Mouse (Mus musculus) CH12.LX (cell line): ENCODE measurements around the gene Cx3cl1. TPM values are rescaled to one million over a fixed set of nuclear protein-coding genes. Genes with fewer than 3 reads are reported as not detected.

ENCODE experiments used
- DNase-seq: peaks from one replicate; pipeline ENCODE4 v3.0.0-alpha.2; 2013; ENCODE audit errors: extremely low read depth
- H3K27ac ChIP-seq: 2 replicates; pipeline ENCODE4 v1.5.1; 2012; ENCODE audit warnings: low read depth, mild to moderate bottlenecking, control low read depth, moderate library complexity; ENCODE audit not compliant: insufficient read depth
- H3K27me3 ChIP-seq: replicated peaks from 2 replicates; pipeline ENCODE3; 2012; ENCODE audit warnings: inconsistent platforms
- H3K36me3 ChIP-seq, 2 experiments: replicated peaks in 1 of 2; 2 replicates each; pipeline versions ENCODE3 to v1.6.1; 2012; ENCODE audit warnings: inconsistent platforms in 1 of 2, low read length in 1 of 2, mild to moderate bottlenecking in 1 of 2, mixed read lengths in 1 of 2, moderate library complexity in 1 of 2; ENCODE audit not compliant: control insufficient read depth in 1 of 2, insufficient read depth in 1 of 2
- H3K4me1 ChIP-seq, 2 experiments: 2 replicates each; pipeline ENCODE4 v1.6.1; 2012; ENCODE audit warnings: inconsistent platforms in 1 of 2, moderate library complexity in 1 of 2; ENCODE audit not compliant: insufficient read depth in 2 of 2, control insufficient read depth in 1 of 2
- H3K4me2 ChIP-seq: 2 replicates; pipeline ENCODE4 v1.6.1; 2012; ENCODE audit warnings: low read depth, mild to moderate bottlenecking, control low read depth; ENCODE audit not compliant: poor library complexity, insufficient read depth, severe bottlenecking
- H3K4me3 ChIP-seq, 3 experiments: fragments of 150-350 bp in 1 of 3; sonication (generic) in 1 of 3; replicated peaks in 1 of 3; 2 replicates each; pipeline versions ENCODE3 to v1.5.1; 2011 to 2012; ENCODE audit warnings: low read depth in 2 of 3, low read length in 2 of 3, mild to moderate bottlenecking in 2 of 3, moderate library complexity in 2 of 3, control low read depth in 1 of 3, improper control_type of control experiment in 1 of 3, inconsistent platforms in 1 of 3, mixed read lengths in 1 of 3; ENCODE audit not compliant: poor library complexity in 1 of 3
- H3K79me2 ChIP-seq: replicated peaks from 2 replicates; pipeline ENCODE4 v1.6.1; 2012; ENCODE audit warnings: mild to moderate bottlenecking, moderate library complexity; ENCODE audit not compliant: control insufficient read depth, poor library complexity, insufficient read depth, severe bottlenecking; ENCODE audit errors: extremely low read depth
- H3K9ac ChIP-seq: 2 replicates; pipeline ENCODE4 v1.6.1; 2012; ENCODE audit warnings: low read depth, mild to moderate bottlenecking, control low read depth, moderate library complexity; ENCODE audit not compliant: insufficient read depth
- H3K9me3 ChIP-seq: replicated peaks from 2 replicates; pipeline ENCODE3; 2012; ENCODE audit warnings: low read length, inconsistent platforms, mixed read lengths
- BHLHE40 ChIP-seq: IDR thresholded peaks from 2 replicates; pipeline ENCODE4 v1.6.1; 2011; ENCODE audit warnings: mild to moderate bottlenecking, low read depth, low read length, improper control_type of control experiment
- CHD1 ChIP-seq: IDR thresholded peaks from 2 replicates; pipeline ENCODE4 v1.6.1; 2012; ENCODE audit warnings: low read depth, low read length, improper control_type of control experiment, inconsistent platforms
- CHD2 ChIP-seq: IDR thresholded peaks from 2 replicates; pipeline ENCODE4 v1.6.1; 2011; ENCODE audit warnings: low read length, improper control_type of control experiment
- E2F4 ChIP-seq: IDR thresholded peaks from 2 replicates; pipeline ENCODE4 v1.6.1; 2011; ENCODE audit warnings: low read depth, low read length, improper control_type of control experiment; ENCODE audit not compliant: insufficient replicate concordance
- ELF1 ChIP-seq: IDR thresholded peaks from 2 replicates; pipeline ENCODE4 v1.6.1; 2014; ENCODE audit warnings: low read depth, mild to moderate bottlenecking, inconsistent platforms, low read length, improper control_type of control experiment
- EP300 ChIP-seq: IDR thresholded peaks from 2 replicates; pipeline ENCODE4 v1.6.1; 2011; ENCODE audit warnings: low read length, improper control_type of control experiment
- ETS1 ChIP-seq: conservative IDR thresholded peaks from 2 replicates; pipeline ENCODE4 v1.6.1; 2012; ENCODE audit warnings: low read depth, mild to moderate bottlenecking, inconsistent platforms, low read length, improper control_type of control experiment, moderate library complexity
- JUN ChIP-seq: IDR thresholded peaks from 2 replicates; pipeline ENCODE4 v1.6.1; 2011; ENCODE audit warnings: low read depth, mild to moderate bottlenecking, low read length, improper control_type of control experiment, moderate library complexity; ENCODE audit not compliant: insufficient read depth
- KAT2A ChIP-seq: IDR thresholded peaks from 2 replicates; pipeline ENCODE4 v1.6.1; 2012; ENCODE audit warnings: low read length, improper control_type of control experiment, inconsistent platforms; ENCODE audit not compliant: insufficient replicate concordance
- MAFK ChIP-seq: IDR thresholded peaks from 2 replicates; pipeline ENCODE4 v1.6.1; 2011; ENCODE audit warnings: low read length, improper control_type of control experiment; ENCODE audit not compliant: insufficient replicate concordance
- MAX ChIP-seq: IDR thresholded peaks from 2 replicates; pipeline ENCODE4 v1.6.1; 2011; ENCODE audit warnings: low read length, improper control_type of control experiment
- MAZ ChIP-seq: IDR thresholded peaks from 2 replicates; pipeline ENCODE4 v1.6.1; 2012; ENCODE audit warnings: low read depth, mild to moderate bottlenecking, inconsistent platforms, low read length, improper control_type of control experiment, moderate library complexity
- MEF2A ChIP-seq: IDR thresholded peaks from 2 replicates; pipeline ENCODE4 v1.6.1; 2014; ENCODE audit warnings: low read depth, mild to moderate bottlenecking, inconsistent platforms, low read length, improper control_type of control experiment, borderline replicate concordance
- MXI1 ChIP-seq: IDR thresholded peaks from 2 replicates; pipeline ENCODE4 v1.6.1; 2011; ENCODE audit warnings: mild to moderate bottlenecking, low read depth, low read length, improper control_type of control experiment
- NELFE ChIP-seq: IDR thresholded peaks from 2 replicates; pipeline ENCODE4 v1.6.1; 2011; ENCODE audit warnings: low read depth, low read length, improper control_type of control experiment
- NRF1 ChIP-seq: IDR thresholded peaks from 2 replicates; pipeline ENCODE4 v1.6.1; 2014; ENCODE audit warnings: low read depth, mild to moderate bottlenecking, inconsistent platforms, low read length, improper control_type of control experiment, moderate library complexity
- PAX5 ChIP-seq: IDR thresholded peaks from 2 replicates; pipeline ENCODE4 v1.6.1; 2012; ENCODE audit warnings: low read length, inconsistent platforms, mixed read lengths
- POLR2A ChIP-seq: IDR thresholded peaks from 2 replicates; pipeline ENCODE4 v1.6.1; 2011; ENCODE audit warnings: low read depth, mild to moderate bottlenecking, improper control_type of control experiment, low read length
- RAD21 ChIP-seq: IDR thresholded peaks from 2 replicates; pipeline ENCODE4 v1.6.1; 2011; ENCODE audit warnings: low read depth, mild to moderate bottlenecking, low read length, improper control_type of control experiment, moderate library complexity
- RCOR1 ChIP-seq: conservative IDR thresholded peaks from 2 replicates; pipeline ENCODE4 v1.6.1; 2012; ENCODE audit warnings: low read depth, mild to moderate bottlenecking, inconsistent platforms, low read length, improper control_type of control experiment
- TBP ChIP-seq: conservative IDR thresholded peaks from 2 replicates; pipeline ENCODE4 v1.6.1; 2011; ENCODE audit warnings: low read depth, low read length, improper control_type of control experiment
- TCF12 ChIP-seq: IDR thresholded peaks from 2 replicates; pipeline ENCODE4 v1.6.1; 2014; ENCODE audit warnings: low read depth, mild to moderate bottlenecking, inconsistent platforms, low read length, improper control_type of control experiment
- UBTF ChIP-seq: IDR thresholded peaks from 2 replicates; pipeline ENCODE4 v1.6.1; 2012; ENCODE audit warnings: low read depth, mild to moderate bottlenecking, inconsistent platforms, low read length, improper control_type of control experiment, moderate library complexity
- USF1 ChIP-seq: IDR thresholded peaks from 2 replicates; pipeline ENCODE4 v1.6.1; 2014; ENCODE audit warnings: low read depth, mild to moderate bottlenecking, inconsistent platforms, low read length, improper control_type of control experiment
- USF2 ChIP-seq: conservative IDR thresholded peaks from 2 replicates; pipeline ENCODE4 v1.6.1; 2011; ENCODE audit warnings: low read depth, low read length, improper control_type of control experiment
- ZC3H11A ChIP-seq: IDR thresholded peaks from 2 replicates; pipeline ENCODE4 v1.6.1; 2012; ENCODE audit warnings: low read depth, mild to moderate bottlenecking, inconsistent platforms, low read length, improper control_type of control experiment
- ZKSCAN1 ChIP-seq: IDR thresholded peaks from 2 replicates; pipeline ENCODE4 v1.6.1; 2012; ENCODE audit warnings: low read depth, inconsistent platforms, low read length, improper control_type of control experiment, borderline replicate concordance
- ZNF384 ChIP-seq: IDR thresholded peaks from 2 replicates; pipeline ENCODE4 v1.6.1; 2012; ENCODE audit warnings: low read depth, low read length, improper control_type of control experiment, inconsistent platforms
- dilution Hi-C: fragments of 300-500 bp; cut with MboI; formaldehyde crosslinking; loops from 2 replicates; pipeline ENCODE4 v1.14.3; 2020; ENCODE audit warnings: low sequenced_read_pairs; ENCODE audit not compliant: extremely low pct_unique_long_range_greater_than_20kb, extremely low pct_ligation_motif_present
- in situ Hi-C: fragments of 300-500 bp; cut with MboI; formaldehyde crosslinking; loops from 3 replicates; pipeline ENCODE4 v1.14.3; 2019; ENCODE audit warnings: low sequenced_read_pairs, low pct_ligation_motif_present, low pct_unique_long_range_greater_than_20kb, mixed read lengths
- polyA plus RNA-seq: library from polyadenylated mRNA; unstranded; fragments of >175 nt; gene quantifications from 2 replicates; pipeline ENCODE4 v1.2.1, GENCODE M21; 2012; ENCODE audit warnings: low read depth; ENCODE audit not compliant: insufficient read length
- total RNA-seq, 2 experiments: library from RNA; depleted of rRNA; stranded (reverse); fragments of 300-350 nt in 1 of 2; fragments of >200 nt in 1 of 2; gene quantifications; 2 replicates each; pipeline ENCODE4 v1.2.3; 2012 to 2014

Gene Cx3cl1
- total and polyA plus RNA-seq, 3 experiments: 0.19 to 4.2 (median 3.7) TPM

GRCm38 (mm10) chr8:94741726-94742125, 30.1 kb upstream of the Cx3cl1 start (continued):
- peak; percentile 68 for TF ChIP-seq MEF2A
- TF ChIP-seq MXI1: no peak
- TF ChIP-seq ETS1: peak; percentile 83
- TF ChIP-seq ZKSCAN1: no peak
- TF ChIP-seq PAX5: no peak
- TF ChIP-seq RAD21: no peak; the same call in 1 of the 2 replicates
- TF ChIP-seq ELF1: no peak
- TF ChIP-seq, all 38 proteins: peak for 14

- H3K9me3 ChIP-seq: peaks cover 3% of the 10 kb centered on the region
Measured at GRCm38 (mm10) chr8:94744484-94744883, 27.3 kb upstream of the Cx3cl1 start.

GRCm38 (mm10) chr8:94744972-94745371, 26.8 kb upstream of the Cx3cl1 start:
- Histone ChIP-seq H3K79me2 (peaks cover 25% of the 10 kb centered on the region), H3K27ac (peak overlapping the region; percentile 96), H3K4me1 (peaks cover 24 to 64% of the 10 kb centered on the region in 2 experiments), H3K9ac (peak overlapping the region; percentile 92), H3K27me3 (no peaks in the 10 kb centered on the region), H3K4me2 (peak overlapping the region; percentile 85), H3K4me3 (peak overlapping the region; percentile 63 to 82 (median 76)), H3K9me3 (peaks cover 3% of the 10 kb centered on the region), H3K36me3 (peaks cover 35 to 43% of the 10 kb centered on the region in 2 experiments)
- peak; percentile 80 for DNase-seq
- in situ Hi-C loops: loop anchor here (5.0 kb wide), 2 partner anchors 37 to 38 kb away; no protein-coding TSS in a partner anchor
- dilution Hi-C loops: no loop called here
- TF ChIP-seq POLR2A (peak; percentile 40; the same call in 1 of the 2 replicates), CHD2 (no peak), RCOR1 (no peak; the same call in 1 of the 2 replicates), NRF1 (peak; percentile 98), EP300 (no peak), E2F4 (no peak), UBTF (no peak), ETS1 (no peak), MAX (0 out of 2 replicates have a peak, but pooled peaks have one; percentile 11), ZKSCAN1 (no peak), ZNF384 (no peak), MAZ (0 out of 2 replicates have a peak, but pooled peaks have one; percentile 3), KAT2A (no peak), TBP (no peak), CHD1 (no peak), PAX5 (no peak), MXI1 (0 out of 2 replicates have a peak, but pooled peaks have one; percentile 4), RAD21 (no peak), USF1 (no peak), MAFK (no peak), TCF12 (0 out of 2 replicates have a peak, but pooled peaks have one; percentile 10), USF2 (no peak), JUN (no peak), ZC3H11A (no peak), NELFE (peak; percentile 41; the same call in 1 of the 2 replicates), BHLHE40 (no peak)

More at GRCm38 (mm10) chr8:94744484-94744883, 27.3 kb upstream of the Cx3cl1 start:
- peaks cover 24 to 62% of the 10 kb centered on the region in 2 experiments for H3K4me1 ChIP-seq
- no peaks in the 10 kb centered on the region for H3K27me3 ChIP-seq
- in situ Hi-C loops: loop anchor here (5.0 kb wide), 2 partner anchors 37 to 38 kb away; no protein-coding TSS in a partner anchor
- TF ChIP-seq USF1: no peak
- TF ChIP-seq MAX: 0 out of 2 replicates have a peak, but pooled peaks have one; percentile 7
- peak; percentile 37; the same call in 1 of the 2 replicates for TF ChIP-seq ZKSCAN1
- TF ChIP-seq, all 38 proteins: peak for 2
- dilution Hi-C loops: no loop called here
- peak overlapping the region; percentile 96 for H3K27ac ChIP-seq
- H3K9ac ChIP-seq: peak overlapping the region; percentile 18
- H3K79me2 ChIP-seq: peaks cover 25% of the 10 kb centered on the region
- no peak for DNase-seq
- H3K36me3 ChIP-seq: peaks cover 30 to 38% of the 10 kb centered on the region in 2 experiments
- H3K4me2 ChIP-seq: peak overlapping the region; percentile 37; the same call in 1 of the 2 replicates
- peak overlapping the region in 1 of 3 experiments; percentile 63 for H3K4me3 ChIP-seq
